Mouse (Mus musculus) erythroblast, embryonic 14.5 days (primary cell): ENCODE measurements around the gene Cux2.

Experiments
- GATA1 ChIP-seq: IDR thresholded peaks from 2 replicates; pipeline ENCODE4 v1.6.1; 2012; ENCODE audit warnings: low read length, inconsistent platforms, mixed read lengths
- TAL1 ChIP-seq: IDR thresholded peaks from 3 replicates; pipeline ENCODE4 v1.6.1; 2012; ENCODE audit warnings: low read length, inconsistent platforms, mixed read lengths

GRCm38 (mm10) chr5:121820161-121820560 is 229.7 kb downstream of the Cux2 start:
- TF ChIP-seq TAL1 (no peak), GATA1 (no peak)
